Mouse (Mus musculus) kidney, adult 2 months (tissue): ENCODE results near the gene Cst12. TPM values are rescaled to one million over a fixed set of nuclear protein-coding genes. Genes with fewer than 3 reads are reported as not detected.

Experiments
- DNase-seq: peaks from one replicate; pipeline ENCODE4 v3.0.0; 2021
- H3K27ac ChIP-seq: fragments of 200-500 bp; 2 replicates; pipeline ENCODE4 v1.5.1; 2012; ENCODE audit warnings: low read depth, low read length, control low read depth, inconsistent platforms; ENCODE audit not compliant: insufficient read depth
- H3K27me3 ChIP-seq: fragments of 200-500 bp; replicated peaks from 2 replicates; pipeline ENCODE4 v1.6.1; 2012; ENCODE audit warnings: mild to moderate bottlenecking, moderate library complexity, low read length, inconsistent platforms; ENCODE audit not compliant: control insufficient read depth, insufficient read depth
- H3K36me3 ChIP-seq: fragments of 200-500 bp; 2 replicates; pipeline ENCODE4 v1.6.1; 2012; ENCODE audit warnings: mild to moderate bottlenecking, moderate library complexity, low read length, inconsistent platforms; ENCODE audit not compliant: control insufficient read depth, insufficient read depth
- H3K4me1 ChIP-seq: fragments of 200-500 bp; 2 replicates; pipeline ENCODE4 v1.6.1; 2011; ENCODE audit warnings: low read length; ENCODE audit not compliant: control insufficient read depth, insufficient read depth
- H3K4me3 ChIP-seq: fragments of 200-500 bp; 2 replicates; pipeline ENCODE4 v1.5.1; 2011; ENCODE audit warnings: mild to moderate bottlenecking, low read depth, low read length, control low read depth; ENCODE audit not compliant: insufficient read depth
- CTCF ChIP-seq: fragments of 200-500 bp; conservative IDR thresholded peaks from 2 replicates; pipeline ENCODE4 v1.5.1; 2011; ENCODE audit warnings: low read depth, mild to moderate bottlenecking, control low read depth, low read length, moderate library complexity, mixed read lengths; ENCODE audit not compliant: insufficient read depth, insufficient read length
- POLR2A ChIP-seq: fragments of 200-500 bp; IDR thresholded peaks from one replicate; pipeline ENCODE4 v1.6.1; 2011; ENCODE audit warnings: low read depth, low read length, control low read depth
- WGBS: fragments of 180-500 bp; shearing (Covaris S2); methylation state at CpG from one replicate; pipeline ENCODE4 v1.1.7; 2018; 5-methylcytosine and 5-hydroxymethylcytosine counted together
- polyA plus RNA-seq: library from polyadenylated mRNA; depleted of rRNA; stranded (reverse); fragments of >200 nt; gene quantifications from 2 replicates; pipeline ENCODE4 v1.2.3, GENCODE M21; 2012; rRNA removed

Cst12 gene
- polyA plus RNA-seq: 0.17 TPM in 1 of 2 replicates, not detected in the other

DNA sequence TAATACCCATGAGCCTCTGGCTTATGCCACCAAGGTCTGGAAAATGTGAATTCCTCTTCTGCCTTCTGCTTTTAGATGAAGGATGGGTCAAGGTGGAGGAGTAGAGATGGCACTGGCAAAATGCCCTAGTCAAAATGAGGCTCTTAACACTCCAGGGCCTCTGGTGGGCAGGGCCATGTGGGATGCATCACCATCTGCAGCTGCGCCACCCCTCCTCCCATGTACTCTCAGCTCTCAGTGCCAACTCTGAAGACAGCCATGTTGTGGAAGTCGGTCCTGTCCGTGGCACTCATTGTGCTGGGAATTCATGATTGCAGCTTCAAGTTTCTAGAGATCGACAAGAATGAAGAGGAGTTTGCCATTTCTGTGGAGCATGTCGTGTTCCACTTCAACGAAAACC lies at the start of gene Cst12:
Cst12 (plus strand) TSS at position 220 of the 400 bp plus-strand sequence.
- Histone ChIP-seq H3K27ac (no peak within 1 kb of the TSS), H3K4me1 (no peaks in the 10 kb centered on the region), H3K27me3 (no peaks in the 10 kb centered on the region; the same call in 1 of the 2 replicates), H3K4me3 (no peak within 1 kb of the TSS), H3K36me3 (no peaks in the 10 kb centered on the region)
- no peak for DNase-seq
- TF ChIP-seq POLR2A (no peak), CTCF (no peak)
- WGBS: 89% methylated on average over 6 of the region's 6 CpGs

DNA sequence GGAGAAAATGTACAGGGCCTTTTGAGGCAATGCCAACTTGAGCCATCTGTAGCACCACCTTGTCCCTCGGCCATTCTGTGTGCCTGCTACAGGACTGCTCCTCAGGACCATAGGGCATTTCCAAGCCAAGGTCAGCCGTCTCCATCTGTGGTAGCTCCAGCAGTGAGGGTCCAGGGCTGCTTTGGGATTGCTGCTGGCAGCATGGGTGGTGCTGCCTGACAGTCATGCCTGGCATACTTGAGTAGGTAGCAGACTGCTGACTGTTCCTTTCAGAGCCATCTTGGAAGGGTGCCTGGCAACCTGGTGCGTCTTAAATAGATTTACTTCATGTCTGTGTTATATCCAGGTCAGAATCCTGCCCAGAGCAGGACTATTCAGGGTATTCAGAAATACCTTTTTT lies 46.2 kb upstream of the Cst12 start:
- Histone ChIP-seq H3K27ac (no peak overlapping the region), H3K4me3 (no peak overlapping the region), H3K27me3 (no peaks in the 10 kb centered on the region), H3K36me3 (no peaks in the 10 kb centered on the region), H3K4me1 (0 out of 2 replicates have a peak, but pooled peaks cover 3% of the 10 kb centered on the region)
- WGBS: 60% methylated on average over 3 of the region's 3 CpGs
- peak; percentile 34 for DNase-seq
- TF ChIP-seq POLR2A: no peak
- no peak for TF ChIP-seq CTCF

DNA sequence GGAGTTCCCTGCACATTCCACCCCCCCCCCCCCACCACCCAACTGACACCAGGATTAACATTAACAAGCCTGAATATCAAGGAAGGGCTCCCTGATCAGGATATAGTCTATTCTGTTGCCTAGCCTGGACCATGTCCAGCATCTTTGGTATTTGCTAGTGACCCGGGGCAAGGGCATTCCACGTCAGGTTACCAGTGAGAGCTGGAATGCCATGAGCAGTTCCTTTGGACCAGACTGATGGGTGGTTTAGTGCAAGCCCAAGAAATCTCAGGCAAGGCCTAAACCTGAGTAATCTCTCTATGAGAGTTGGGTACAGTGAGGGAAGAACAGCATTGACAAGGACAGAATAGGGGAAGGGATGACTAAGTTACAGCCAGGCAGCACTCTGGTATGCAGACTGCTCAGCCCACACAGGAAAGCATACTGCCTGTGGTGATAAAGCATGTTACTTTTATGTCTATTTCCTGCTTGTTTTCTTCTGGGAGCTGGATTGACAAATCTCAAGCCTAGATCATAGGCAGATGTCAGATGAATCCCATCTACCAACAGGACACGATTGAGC lies 45.2 kb upstream of the Cst12 start:
- Histone ChIP-seq H3K36me3 (no peaks in the 10 kb centered on the region), H3K27me3 (no peaks in the 10 kb centered on the region), H3K4me1 (0 out of 2 replicates have a peak, but pooled peaks cover 3% of the 10 kb centered on the region), H3K4me3 (no peak overlapping the region), H3K27ac (no peak overlapping the region)
- WGBS: 40% methylated on average over 3 of the region's 3 CpGs
- peak; percentile 61 for DNase-seq
- TF ChIP-seq CTCF (no peak), POLR2A (no peak)

DNA sequence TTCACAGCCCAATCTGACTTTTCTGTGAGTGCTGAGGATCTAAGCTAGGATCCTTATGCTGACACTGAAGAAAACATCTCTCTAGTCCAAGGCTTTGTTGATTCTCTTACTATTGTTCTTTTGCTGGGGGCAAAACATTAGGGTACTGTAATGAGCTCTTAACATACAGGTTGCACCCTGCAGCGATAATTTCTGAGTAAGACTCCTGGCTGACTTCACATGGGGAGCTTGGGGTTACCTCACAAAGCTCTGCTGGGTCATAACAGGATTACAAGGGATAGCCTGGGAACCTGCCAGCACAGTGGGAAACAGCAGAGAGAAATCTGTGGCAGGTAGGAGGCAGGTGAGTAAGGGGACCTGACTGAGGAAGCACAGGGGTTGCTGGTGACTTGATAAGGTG lies 39.1 kb upstream of the Cst12 start, which contains the start of gene Cstl1:
Cstl1 (plus strand) TSS at position 301 of the 400 bp plus-strand sequence.
- no peak for DNase-seq
- no peaks in the 10 kb centered on the region for H3K27me3 ChIP-seq
- TF ChIP-seq CTCF (no peak), POLR2A (no peak)
- H3K36me3 ChIP-seq: no peaks in the 10 kb centered on the region
- WGBS: 77% methylated on average over 1 of the region's 1 CpGs
- no peak within 1 kb of the TSS for H3K4me3 ChIP-seq
- H3K27ac ChIP-seq: no peak within 1 kb of the TSS
- peaks cover 3% of the 10 kb centered on the region; the same call in 1 of the 2 replicates for H3K4me1 ChIP-seq

DNA sequence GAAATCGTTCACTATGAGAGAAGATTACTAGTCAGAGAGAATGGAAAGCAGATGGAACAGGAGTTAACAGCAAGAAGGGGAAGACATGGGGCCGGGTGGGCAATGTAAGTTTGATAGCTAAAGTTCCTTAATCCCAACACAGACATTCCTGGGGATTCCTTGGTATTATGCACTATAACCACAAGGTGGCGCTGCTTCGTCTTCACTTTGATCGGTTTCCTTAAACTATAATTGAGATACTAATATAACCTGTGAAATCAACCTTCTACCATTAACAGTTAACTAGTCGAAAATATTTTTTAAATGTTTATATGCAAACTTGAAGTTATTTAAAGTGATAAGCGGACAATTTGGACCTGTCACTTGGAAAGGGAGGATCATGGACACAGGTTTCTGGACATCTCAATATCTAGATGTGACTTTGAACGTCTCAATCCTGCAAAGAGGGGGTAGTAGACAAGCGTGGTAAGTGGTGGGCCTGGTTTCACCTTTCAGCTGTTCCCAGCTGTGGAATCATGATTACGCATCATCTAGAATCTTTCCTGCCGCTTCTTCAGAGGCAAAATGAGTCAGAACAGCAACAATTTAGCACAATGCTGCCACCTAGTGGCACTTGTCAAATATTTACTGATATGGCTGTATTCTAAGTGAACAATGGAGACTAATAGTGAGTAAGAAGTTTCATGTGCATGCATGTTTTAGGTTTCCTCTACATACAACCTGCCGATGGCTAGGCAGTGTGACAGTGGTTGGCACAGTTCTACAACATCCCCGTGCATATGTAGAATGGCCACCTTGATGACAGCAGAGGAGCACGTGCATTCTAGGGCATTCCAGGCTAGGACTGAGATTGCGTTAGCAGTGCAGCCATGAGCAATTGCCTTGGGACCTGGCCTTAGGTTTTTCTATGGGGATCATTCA lies 37.0 kb upstream of the Cst12 start:
- WGBS: 15% methylated on average over 15 of the region's 15 CpGs
- Histone ChIP-seq H3K4me1 (peaks cover 3% of the 10 kb centered on the region; the same call in 1 of the 2 replicates), H3K27me3 (no peaks in the 10 kb centered on the region), H3K27ac (no peak overlapping the region), H3K4me3 (peak overlapping the region; percentile 59), H3K36me3 (no peaks in the 10 kb centered on the region)
- no peak for TF ChIP-seq POLR2A
- peak; percentile 26; the same call in 1 of the 2 replicates for TF ChIP-seq CTCF
- DNase-seq: peak; percentile 86

DNA sequence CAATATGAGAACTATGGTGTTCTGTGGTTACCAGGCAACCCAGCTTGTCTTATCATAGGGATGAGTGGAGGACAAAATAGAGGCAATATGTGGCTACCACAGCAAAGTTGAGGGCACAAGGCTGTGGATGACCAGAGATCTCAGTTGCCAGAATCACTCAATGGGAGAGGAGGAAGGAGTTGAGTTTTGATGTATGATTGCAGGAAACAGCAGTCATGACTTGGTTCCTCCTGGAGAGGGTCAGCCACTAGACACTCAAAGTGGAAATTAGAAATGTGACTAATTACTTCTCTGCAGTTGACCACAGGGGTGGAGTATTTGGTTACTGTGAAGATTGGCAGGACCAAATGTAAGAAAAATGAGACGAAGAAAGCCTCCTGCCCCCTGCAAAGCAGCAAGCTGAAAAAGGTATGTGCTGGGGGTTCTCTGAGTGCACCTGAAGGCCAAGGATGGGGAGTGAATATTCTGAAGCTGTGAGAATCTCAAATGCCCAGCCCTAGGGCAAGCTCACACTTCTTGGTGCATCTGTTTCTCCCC lies 34.8 kb upstream of the Cst12 start:
- no peaks in the 10 kb centered on the region for H3K27me3 ChIP-seq
- DNase-seq: no peak
- no peak overlapping the region for H3K4me3 ChIP-seq
- no peak overlapping the region for H3K27ac ChIP-seq
- no peaks in the 10 kb centered on the region for H3K36me3 ChIP-seq
- TF ChIP-seq CTCF: no peak
- TF ChIP-seq POLR2A: no peak
- 29% methylated on average over 1 of the region's 1 CpGs for WGBS
- peaks cover 3% of the 10 kb centered on the region; the same call in 1 of the 2 replicates for H3K4me1 ChIP-seq
